Mouse (Mus musculus) stomach, embryonic 14.5 days (tissue): Measurements from ENCODE around the gene Ap3s2. TPM values are rescaled to one million over a fixed set of nuclear protein-coding genes. Genes with fewer than 3 reads are reported as not detected.

ENCODE experiments used
- ATAC-seq: fragments of 200-750 bp; cut with Nextera tagmentation; 2 replicates; pipeline ENCODE4 v1.8.0; 2017; ENCODE audit warnings: low read depth, moderate TSS enrichment; ENCODE audit not compliant: insufficient number of reproducible peaks, insufficient read depth, low FRiP score
- H3K27ac ChIP-seq: fragments of 300-500 bp; sonication (generic); 2 replicates; pipeline ENCODE4 v1.5.1; 2014; ENCODE audit warnings: mild to moderate bottlenecking, low read length, moderate library complexity, mixed read lengths
- H3K27me3 ChIP-seq: fragments of 300-500 bp; sonication (generic); 2 replicates; pipeline ENCODE4 v1.6.1; 2014; ENCODE audit warnings: low read length, control low read depth, mixed read lengths; ENCODE audit not compliant: control insufficient read depth, insufficient read depth
- H3K36me3 ChIP-seq: fragments of 300-500 bp; sonication (generic); 2 replicates; pipeline ENCODE4 v1.6.1; 2014; ENCODE audit warnings: mild to moderate bottlenecking, control low read depth, low read length, moderate library complexity, mixed read lengths; ENCODE audit not compliant: control insufficient read depth, insufficient read depth
- H3K4me1 ChIP-seq: fragments of 300-500 bp; sonication (generic); 2 replicates; pipeline ENCODE4 v1.6.1; 2014; ENCODE audit warnings: low read length, control low read depth, mixed read lengths; ENCODE audit not compliant: control insufficient read depth, insufficient read depth
- H3K4me2 ChIP-seq: fragments of 300-500 bp; sonication (generic); replicated peaks from 2 replicates; pipeline ENCODE4 v1.6.1; 2014; ENCODE audit warnings: low read depth, low read length, control low read depth
- H3K4me3 ChIP-seq: fragments of 300-500 bp; sonication (generic); 2 replicates; pipeline ENCODE4 v1.5.1; 2014; ENCODE audit warnings: low read depth, low read length, control low read depth
- H3K9ac ChIP-seq: fragments of 300-500 bp; sonication (generic); replicated peaks from 2 replicates; pipeline ENCODE4 v1.6.1; 2014; ENCODE audit warnings: low read depth, mild to moderate bottlenecking, control low read depth, low read length, moderate library complexity, mixed read lengths
- H3K9me3 ChIP-seq: fragments of 300-500 bp; sonication (generic); 2 replicates; pipeline ENCODE4 v1.6.1; 2016; ENCODE audit warnings: low read depth, low read length, control low read depth; ENCODE audit not compliant: control insufficient read depth
- WGBS: fragments of 180-500 bp; shearing (Covaris S2); extraction: QIAGEN DNeasy Blood & Tissue Kit; methylation state at CpG from one replicate; pipeline ENCODE4 v1.1.7; 2014; 5-methylcytosine and 5-hydroxymethylcytosine counted together
- microRNA-seq: library from miRNA; unstranded; fragments of <30 nt; microRNA quantifications from one replicate; pipeline ENCODE4, GENCODE M21; 2016
- polyA plus RNA-seq: library from polyadenylated mRNA; unstranded; fragments of >200 nt; fragmentation: Nextera tagmentation; extraction: Ambion mirVana; gene quantifications from 2 replicates; pipeline ENCODE4 v1.2.1, GENCODE M21; 2014

The Ap3s2 gene
- polyA plus RNA-seq, 1 experiment from 2014 or later = 34.0 TPM

DNA sequence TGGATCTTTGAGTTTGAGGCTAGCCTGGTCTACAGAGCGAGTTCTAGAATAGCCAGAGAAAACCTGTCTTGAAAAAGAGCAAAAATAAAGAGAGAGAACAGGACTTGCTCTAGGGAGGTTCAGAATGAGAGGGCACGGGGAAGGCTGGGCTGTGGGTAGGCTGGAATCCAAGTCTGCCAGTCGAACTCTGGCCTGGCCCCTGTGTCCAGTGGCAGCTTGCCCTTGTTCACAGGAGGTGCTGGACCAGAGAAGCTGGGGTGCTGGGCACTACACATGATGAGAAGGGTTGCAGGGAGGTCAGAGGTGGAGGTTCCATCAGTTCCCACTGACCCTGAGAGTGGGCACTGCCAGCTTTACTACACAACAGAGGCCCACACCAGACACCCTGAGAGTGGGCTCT lies 92.1 kb downstream of the Ap3s2 start:
- ATAC-seq = no peak
- Histone ChIP-seq H3K4me3 (no peak overlapping the region), H3K36me3 (no peaks in the 10 kb centered on the region; the same call in 1 of the 2 replicates), H3K27me3 (no peaks in the 10 kb centered on the region), H3K27ac (no peak overlapping the region), H3K9me3 (no peaks in the 10 kb centered on the region), H3K4me1 (no peaks in the 10 kb centered on the region), H3K4me2 (no peak overlapping the region), H3K9ac (no peak overlapping the region)
- WGBS = 78% methylated on average over 3 of the region's 3 CpGs

Small RNAs within 50 kb of the gene (microRNA-seq; reads per million reads assigned to microRNA genes)
- not detected for gene Gm24541

Other genes with a start within 250 kb of the Ap3s2 start
- 4.2 and 4.4 TPM in 2 replicates for gene Kif7, start 204.9 kb downstream of the Ap3s2 start, polyA plus RNA-seq
- not detected in 2 replicates for gene Plin1, start 187.7 kb downstream of the Ap3s2 start, polyA plus RNA-seq
- gene Pex11a, start 177.5 kb downstream of the Ap3s2 start, polyA plus RNA-seq = 11.0 and 11.5 TPM in 2 replicates
- gene Wdr93, start 177.5 kb downstream of the Ap3s2 start, polyA plus RNA-seq = 0.14 and 0.50 TPM in 2 replicates
- not detected in 2 replicates for gene Mesp1, start 126.9 kb downstream of the Ap3s2 start, polyA plus RNA-seq
- 0.55 and 1.2 TPM in 2 replicates for gene Mesp2, start 109.9 kb downstream of the Ap3s2 start, polyA plus RNA-seq
- 25.9 and 26.3 TPM in 2 replicates for gene Anpep, start 59.6 kb downstream of the Ap3s2 start, polyA plus RNA-seq
- 37.7 and 39.6 TPM in 2 replicates for gene Arpin, start 14.7 kb upstream of the Ap3s2 start, polyA plus RNA-seq
- gene Zfp710, start 104.2 kb upstream of the Ap3s2 start, polyA plus RNA-seq = 16.4 and 16.6 TPM in 2 replicates
- 613 and 615 TPM in 2 replicates for gene Idh2, start 194.7 kb upstream of the Ap3s2 start, polyA plus RNA-seq